29 mouse cellular contexts compared by ENCODE assay signal in the genomic region with DNA sequence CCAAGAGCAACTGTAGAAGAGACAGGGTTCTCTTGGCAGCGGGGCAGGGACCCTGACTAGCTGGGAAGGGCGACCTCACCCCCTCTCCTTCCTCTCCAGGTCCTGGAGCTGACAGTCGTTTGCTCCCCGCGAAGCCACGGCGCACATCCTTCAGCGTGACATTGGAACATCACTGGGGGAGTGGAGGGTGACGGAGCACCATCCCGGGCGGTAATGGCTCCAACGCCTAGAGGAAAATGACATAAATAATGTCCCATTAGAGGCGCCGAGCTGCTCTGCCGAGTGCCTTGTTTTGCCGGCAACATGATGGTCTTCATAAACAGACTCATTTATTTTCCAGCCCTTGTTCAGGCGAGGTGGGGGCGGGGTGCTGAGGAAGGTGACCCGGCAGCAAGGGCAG.
DNase-seq lines count a peak whose midpoint lies in the region; ATAC-seq and TF ChIP-seq lines count a peak whose summit lies in the region.
"Had no signal": no experiment of that assay in that cellular context is flagged by ENCODE, and none has a peak within 500 bp of the region (broad histone marks: within the 10 kb centered on the region; RNA-seq: fewer than 3 reads in every experiment).

No protein-coding gene starts in this region.

- 60% methylated on average over 19 of the region's 19 CpGs for WGBS in hindbrain, embryonic 14.5 days
- 32% methylated on average over 17 of the region's 19 CpGs for WGBS in neural tube, embryonic 14.5 days

- peak overlapping the region; percentile 50 for H3K4me3 ChIP-seq in ES-Bruce4 (ENCODE audit: low read depth, low read length)
- H3K4me3 ChIP-seq in hindbrain, embryonic 14.5 days (replicated peaks; ENCODE audit: low read length), result no peak overlapping the region
- no peak overlapping the region for H3K4me3 ChIP-seq in neural tube, embryonic 14.5 days (ENCODE audit: low read depth, low read length)
- H3K4me3 ChIP-seq: embryonic facial prominence, embryonic 12.5 days; forebrain, embryonic 15.5 days; liver, embryonic 15.5 days had no signal

- TF ChIP-seq CTCF in ES-Bruce4 (IDR thresholded peaks at IDR 0.05; ENCODE audit: low read depth, low read length), result no peak

- no peaks in the 10 kb centered on the region for H3K9me3 ChIP-seq in ES-Bruce4 (replicated peaks; ENCODE audit: control insufficient read depth, insufficient read depth, low read length, poor library complexity, severe bottlenecking)
- H3K9me3 ChIP-seq in hindbrain, embryonic 14.5 days (ENCODE audit: control insufficient read depth, low read length), result no peaks in the 10 kb centered on the region
- H3K9me3 ChIP-seq in neural tube, embryonic 14.5 days (ENCODE audit: control insufficient read depth, low read length), result no peaks in the 10 kb centered on the region
- H3K9me3 ChIP-seq: embryonic facial prominence, embryonic 12.5 days; forebrain, embryonic 15.5 days; liver, embryonic 15.5 days had no signal

- peak; percentile 17 for DNase-seq in ZHBTc4 (ENCODE audit: low read depth, low spot score)
- no peak for DNase-seq in hindbrain, embryonic 14.5 days (ENCODE audit: low spot score)
- DNase-seq in kidney, postnatal 36 days, result no peak
- no peak for DNase-seq in lung, postnatal 4 days
- DNase-seq in spleen, postnatal 10 days (ENCODE audit: low spot score in 2 of 2), result no peak
- DNase-seq: adrenal gland, postnatal 14 days; cerebellum, adult 11 months; cerebellum, adult 9-11 months; embryo, embryonic 11 days; gastrocnemius, postnatal 36 days; heart, adult 18-20 months; heart, postnatal 4 days; kidney, adult 11 months; kidney, postnatal 14 days; lung, embryonic 14.5 days; lung, postnatal 14 days; right cerebral cortex, postnatal 4 days; thymus, postnatal 4 days had no signal

- H3K9ac ChIP-seq in ES-Bruce4 (ENCODE audit: low read depth, poor library complexity, severe bottlenecking), result no peak overlapping the region
- H3K9ac ChIP-seq in hindbrain, embryonic 14.5 days, result no peak overlapping the region
- H3K9ac ChIP-seq in neural tube, embryonic 14.5 days (replicated peaks; ENCODE audit: low read depth, low read length), result no peak overlapping the region
- H3K9ac ChIP-seq: embryonic facial prominence, embryonic 12.5 days; forebrain, embryonic 15.5 days; liver, embryonic 15.5 days; lung, embryonic 14.5 days had no signal

- H3K27me3 ChIP-seq in ES-Bruce4 (ENCODE audit: control insufficient read depth, insufficient read depth, low read length, poor library complexity, severe bottlenecking), result no peaks in the 10 kb centered on the region
- H3K27me3 ChIP-seq in hindbrain, embryonic 14.5 days (ENCODE audit: control insufficient read depth, insufficient read depth, low read length), result no peaks in the 10 kb centered on the region
- H3K27me3 ChIP-seq in neural tube, embryonic 14.5 days (ENCODE audit: control insufficient read depth, insufficient read depth, low read length), result no peaks in the 10 kb centered on the region
- H3K27me3 ChIP-seq: embryonic facial prominence, embryonic 12.5 days; forebrain, embryonic 15.5 days; liver, embryonic 15.5 days had no signal

- H3K36me3 ChIP-seq in ES-Bruce4 (ENCODE audit: control insufficient read depth, insufficient read depth, low read length, poor library complexity, severe bottlenecking), result no peaks in the 10 kb centered on the region
- no peaks in the 10 kb centered on the region for H3K36me3 ChIP-seq in hindbrain, embryonic 14.5 days (replicated peaks; ENCODE audit: control insufficient read depth, insufficient read depth)
- H3K36me3 ChIP-seq in neural tube, embryonic 14.5 days (ENCODE audit: control insufficient read depth, insufficient read depth, low read length), result no peaks in the 10 kb centered on the region
- H3K36me3 ChIP-seq: embryonic facial prominence, embryonic 12.5 days; forebrain, embryonic 15.5 days; liver, embryonic 15.5 days had no signal

- H3K27ac ChIP-seq in ES-Bruce4 (ENCODE audit: insufficient read depth, low read length), result no peak overlapping the region
- H3K27ac ChIP-seq in hindbrain, embryonic 14.5 days, result peak overlapping the region; percentile 38; the same call in 1 of the 2 replicates
- peak overlapping the region; percentile 60 for H3K27ac ChIP-seq in neural tube, embryonic 14.5 days (ENCODE audit: low read depth, low read length)
- H3K27ac ChIP-seq: embryonic facial prominence, embryonic 12.5 days; forebrain, embryonic 15.5 days; liver, embryonic 15.5 days had no signal

- no peak for ATAC-seq in hindbrain, embryonic 14.5 days (ENCODE audit: low FRiP score)
- peak; percentile 31; the same call in 1 of the 2 replicates for ATAC-seq in neural tube, embryonic 14.5 days (ENCODE audit: low read depth)
- ATAC-seq: CD4-positive, CD25-positive, alpha-beta regulatory T cell, adult 4 months; forebrain, embryonic 15.5 days; inflammation-experienced regulatory T-cells, adult 6 months; midbrain, embryonic 16.5 days; Patski had no signal

- peaks cover 6% of the 10 kb centered on the region for H3K4me1 ChIP-seq in ES-Bruce4 (ENCODE audit: control insufficient read depth, insufficient read depth, low read length)
- no peaks in the 10 kb centered on the region for H3K4me1 ChIP-seq in hindbrain, embryonic 14.5 days (replicated peaks; ENCODE audit: control insufficient read depth, insufficient read depth, low read length)
- peaks cover 6% of the 10 kb centered on the region; the same call in 1 of the 2 replicates for H3K4me1 ChIP-seq in neural tube, embryonic 14.5 days (ENCODE audit: control insufficient read depth, insufficient read depth, low read length)

- TF ChIP-seq POLR2A in ES-Bruce4 (IDR thresholded peaks at IDR 0.05; ENCODE audit: insufficient read depth, low read length), result no peak

- TF ChIP-seq EP300 in ES-Bruce4 (IDR thresholded peaks at IDR 0.05; ENCODE audit: insufficient read depth, low read depth, low read length), result no peak

- H3K4me2 ChIP-seq in hindbrain, embryonic 14.5 days (replicated peaks), result no peak overlapping the region
- H3K4me2 ChIP-seq in neural tube, embryonic 14.5 days (ENCODE audit: low read depth, low read length), result no peak overlapping the region
- H3K4me2 ChIP-seq: embryonic facial prominence, embryonic 12.5 days; forebrain, embryonic 15.5 days; heart, embryonic 11.5 days; liver, embryonic 15.5 days; lung, embryonic 14.5 days; midbrain, embryonic 11.5 days had no signal
